10 mouse cellular contexts compared by ENCODE assay signal in genomic region chr12:85146355-85146754, GRCm38 (mm10). TPM values are rescaled to one million over a fixed set of nuclear protein-coding genes. Genes with fewer than 3 reads are reported as not detected.
A peak's percentile ranks its signal among the peaks of the same experiment; 100 is the strongest.
DNase-seq lines count a peak whose midpoint lies in the region; ATAC-seq and TF ChIP-seq lines count a peak whose summit lies in the region.
"Had no signal": no experiment of that assay in that cellular context is flagged by ENCODE, and none has a peak within 500 bp of the region (broad histone marks: within the 10 kb centered on the region; RNA-seq: fewer than 3 reads in every experiment).

No protein-coding gene starts in this region.

- peak; percentile 12; the same call in 1 of the 2 replicates for ATAC-seq in kidney, postnatal 0 days (replicated peaks; ENCODE audit: low FRiP score, low read depth)
- no peak for ATAC-seq in forebrain, embryonic 16.5 days

- H3K9ac ChIP-seq in kidney, postnatal 0 days (ENCODE audit: low read depth, low read length): 0 out of 2 replicates have a peak overlapping the region, but pooled peaks have one; percentile 4
- H3K9ac ChIP-seq in forebrain, embryonic 16.5 days (replicated peaks; ENCODE audit: low read depth, low read length): no peak overlapping the region
- H3K9ac ChIP-seq: liver, embryonic 14.5 days had no signal

- no peak overlapping the region for H3K4me2 ChIP-seq in kidney, postnatal 0 days (ENCODE audit: low read length)
- no peak overlapping the region for H3K4me2 ChIP-seq in forebrain, embryonic 16.5 days (ENCODE audit: low read length)

- 28% methylated on average over 9 of the region's 11 CpGs for WGBS in kidney, postnatal 0 days
- 41% methylated on average over 8 of the region's 11 CpGs for WGBS in forebrain, embryonic 16.5 days

- no peak overlapping the region for H3K27ac ChIP-seq in kidney, postnatal 0 days
- no peak overlapping the region for H3K27ac ChIP-seq in forebrain, embryonic 16.5 days (ENCODE audit: low read length)
- H3K27ac ChIP-seq: liver, embryonic 14.5 days had no signal

- H3K4me1 ChIP-seq in kidney, postnatal 0 days (replicated peaks; ENCODE audit: insufficient read depth, low read length): peaks cover 7% of the 10 kb centered on the region; the same call in 1 of the 2 replicates
- peaks cover 11% of the 10 kb centered on the region for H3K4me1 ChIP-seq in forebrain, embryonic 16.5 days (replicated peaks; ENCODE audit: control insufficient read depth, insufficient read depth, low read length)

- H3K27me3 ChIP-seq in kidney, postnatal 0 days (ENCODE audit: insufficient read depth, low read length): peaks cover 6% of the 10 kb centered on the region
- no peaks in the 10 kb centered on the region for H3K27me3 ChIP-seq in forebrain, embryonic 16.5 days (replicated peaks; ENCODE audit: control insufficient read depth, insufficient read depth, low read length)

- H3K9me3 ChIP-seq in kidney, postnatal 0 days (replicated peaks; ENCODE audit: low read length): no peaks in the 10 kb centered on the region
- H3K9me3 ChIP-seq in forebrain, embryonic 16.5 days (ENCODE audit: control insufficient read depth, low read length): no peaks in the 10 kb centered on the region

- H3K36me3 ChIP-seq in kidney, postnatal 0 days (ENCODE audit: insufficient read depth, low read length): no peaks in the 10 kb centered on the region
- no peaks in the 10 kb centered on the region for H3K36me3 ChIP-seq in forebrain, embryonic 16.5 days (ENCODE audit: control insufficient read depth, insufficient read depth)

- TF ChIP-seq CTCF in kidney, postnatal 0 days (IDR thresholded peaks at IDR 0.05; ENCODE audit: low read depth): no peak

- DNase-seq in embryo, embryonic 10 days (ENCODE audit: low spot score): peak; percentile 50
- no peak for DNase-seq in embryo, embryonic 9.5 days (ENCODE audit: extremely low spot score)
- DNase-seq in kidney, postnatal 0 days (ENCODE audit: low spot score): peak; percentile 60
- no peak for DNase-seq in kidney, adult 18-20 months
- DNase-seq in NIH3T3 (ENCODE audit: low read depth): peak; percentile 44
- DNase-seq in kidney, postnatal 4 days: peak; percentile 50 to 64
- DNase-seq in adrenal gland, postnatal 25 days: no peak
- DNase-seq: layer of hippocampus, adult 9-11 months had no signal

- H3K4me3 ChIP-seq in kidney, postnatal 0 days (replicated peaks; ENCODE audit: low read depth, low read length): no peak overlapping the region
- no peak overlapping the region for H3K4me3 ChIP-seq in forebrain, embryonic 16.5 days (replicated peaks; ENCODE audit: low read length)

RNA-seq across cellular contexts. Expression of gene Rps6kl1, which starts 4.7 kb away (rescaled TPM):
- 0.87 and 1.1 TPM in 2 replicates for polyA plus RNA-seq in kidney, postnatal 0 days (2015; fragmentation: Nextera tagmentation; extraction: Ambion mirVana)
- 23.7 and 30.8 TPM in 2 replicates for polyA plus RNA-seq in forebrain, embryonic 16.5 days (2015; fragmentation: Nextera tagmentation; extraction: Ambion mirVana)
- 1.0 and 1.1 TPM in 2 replicates for total RNA-seq in adrenal gland, postnatal 25 days (2021)

RNA-seq across cellular contexts. Expression of gene Pgf, which starts 31.2 kb away (rescaled TPM):
- polyA plus RNA-seq in kidney, postnatal 0 days (2015; fragmentation: Nextera tagmentation; extraction: Ambion mirVana): 5.6 and 6.1 TPM in 2 replicates
- 5.5 and 7.2 TPM in 2 replicates for polyA plus RNA-seq in forebrain, embryonic 16.5 days (2015; fragmentation: Nextera tagmentation; extraction: Ambion mirVana)
- total RNA-seq in adrenal gland, postnatal 25 days (2021): 1.4 and 1.8 TPM in 2 replicates

RNA-seq across cellular contexts. Expression of gene Dlst, which starts 35.7 kb away (rescaled TPM):
- 123 and 131 TPM in 2 replicates for polyA plus RNA-seq in kidney, postnatal 0 days (2015; fragmentation: Nextera tagmentation; extraction: Ambion mirVana)
- polyA plus RNA-seq in forebrain, embryonic 16.5 days (2015; fragmentation: Nextera tagmentation; extraction: Ambion mirVana): 102 and 106 TPM in 2 replicates
- total RNA-seq in adrenal gland, postnatal 25 days (2021): 288 and 302 TPM in 2 replicates

RNA-seq across cellular contexts. Expression of gene Prox2, which starts 35.8 kb away (rescaled TPM):
- 3.0 and 3.3 TPM in 2 replicates for polyA plus RNA-seq in kidney, postnatal 0 days (2015; fragmentation: Nextera tagmentation; extraction: Ambion mirVana)
- 1.6 and 2.1 TPM in 2 replicates for polyA plus RNA-seq in forebrain, embryonic 16.5 days (2015; fragmentation: Nextera tagmentation; extraction: Ambion mirVana)
- total RNA-seq in adrenal gland, postnatal 25 days (2021): 3.1 and 6.2 TPM in 2 replicates

Comparison
In these comparisons a context has a peak if more than half of its experiments do, and no peak if none do; other contexts are left out.
1. DNase-seq: peak in embryo, embryonic 10 days (single experiment), kidney, postnatal 0 days (single experiment), NIH3T3 (single experiment) and kidney, postnatal 4 days (2 of 2); none in embryo, embryonic 9.5 days (single experiment), kidney, adult 18-20 months (single experiment) and adrenal gland, postnatal 25 days (single experiment).
2. RNA of gene Rps6kl1, which starts 4.7 kb away (polyA plus RNA-seq): 23.7 to 30.8 TPM in forebrain, embryonic 16.5 days; 0.87 to 1.1 TPM in kidney, postnatal 0 days; every median in the first group is over 10 times any median in the second.